Mouse (Mus musculus) brain, embryonic 14.5 days (tissue): ENCODE results near the gene Cep70.

ENCODE experiments used
- CTCF ChIP-seq: fragments of 200-500 bp; IDR thresholded peaks from 2 replicates; pipeline ENCODE4 v1.5.1; 2012; ENCODE audit warnings: inconsistent platforms, mild to moderate bottlenecking, moderate library complexity, borderline replicate concordance; ENCODE audit not compliant: insufficient read depth, insufficient read length; ENCODE audit errors: extremely low read depth
- POLR2A ChIP-seq: fragments of 200-500 bp; IDR thresholded peaks from 2 replicates; pipeline ENCODE4 v1.6.1; 2012; ENCODE audit warnings: mild to moderate bottlenecking, inconsistent platforms, borderline replicate concordance; ENCODE audit not compliant: poor library complexity, insufficient read depth, insufficient read length, severe bottlenecking; ENCODE audit errors: extremely low read depth

DNA sequence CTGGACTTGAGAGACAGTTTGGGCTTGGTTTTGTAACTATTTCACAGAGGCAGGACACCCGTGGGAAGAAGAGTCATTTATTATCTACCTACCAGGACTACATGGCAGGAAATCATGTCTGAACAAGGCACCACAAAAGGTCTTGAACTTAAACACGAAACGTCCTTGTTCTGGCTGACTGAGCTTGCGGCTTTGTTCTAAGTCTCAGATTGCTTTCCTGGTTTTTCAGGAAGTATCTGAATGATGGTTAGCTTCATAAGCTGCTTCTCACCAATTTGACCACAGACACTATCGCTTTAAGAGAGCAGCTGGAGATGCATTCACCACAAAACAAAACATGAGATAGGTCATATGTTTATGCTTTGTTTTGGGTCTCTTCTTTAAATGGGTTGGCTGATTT, 2.6 kb upstream of the Cep70 start:
- TF ChIP-seq CTCF = no peak
- TF ChIP-seq POLR2A = no peak
